Mouse (Mus musculus) embryonic fibroblast, embryonic 13.5 days (primary cell): ENCODE measurements around the gene Dnah14.

ENCODE experiments used
- CTCF ChIP-seq: IDR thresholded peaks from 2 replicates; pipeline ENCODE4 v1.5.1; 2011; ENCODE audit warnings: mild to moderate bottlenecking, control low read depth, low read length, moderate library complexity, borderline replicate concordance; ENCODE audit not compliant: insufficient read depth
- POLR2A ChIP-seq: IDR thresholded peaks from 2 replicates; pipeline ENCODE4 v1.6.1; 2011; ENCODE audit warnings: low read depth, mild to moderate bottlenecking, control low read depth, low read length, moderate library complexity

DNA sequence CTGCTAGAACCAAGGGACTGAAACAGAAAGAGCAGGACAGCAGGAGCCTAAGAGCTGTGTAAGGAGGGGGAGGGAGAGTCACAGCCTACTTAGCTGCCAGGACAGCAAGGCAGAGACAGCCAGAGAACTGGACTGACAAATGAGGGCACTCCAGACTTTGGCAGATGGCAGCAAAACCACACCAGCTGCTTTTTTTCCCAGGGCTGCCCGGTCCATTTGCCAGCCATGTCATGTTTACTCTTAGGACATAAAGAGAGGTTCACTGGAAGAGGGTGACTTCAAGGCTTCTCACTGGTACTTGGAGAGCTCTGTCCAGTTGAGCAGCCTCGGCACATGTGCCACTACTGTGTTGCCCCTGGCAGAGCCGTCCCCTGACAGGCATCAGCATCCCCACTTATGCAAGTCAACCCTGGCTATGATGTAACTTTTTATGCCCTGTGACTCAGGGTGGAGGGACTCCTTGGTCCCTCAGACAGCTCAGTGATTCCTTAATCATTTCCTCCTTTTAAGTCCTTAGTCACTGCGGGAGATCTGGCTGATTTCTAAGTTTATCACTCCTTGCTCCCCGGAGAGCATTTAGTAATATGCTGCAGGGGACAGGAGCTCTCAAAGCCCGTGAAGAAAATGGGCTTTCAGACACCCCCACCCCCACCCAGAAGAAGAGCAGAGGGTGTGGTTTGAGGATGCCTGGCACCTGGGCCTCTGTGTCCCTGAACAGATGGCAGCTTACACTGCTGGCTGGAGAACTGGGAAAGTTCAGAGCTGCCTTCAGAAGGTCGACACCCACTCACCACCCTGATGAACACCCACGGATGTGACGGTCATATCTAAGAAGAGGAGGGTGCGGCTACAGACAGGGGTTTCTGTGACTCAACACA is 23.6 kb upstream of the Dnah14 start:
- no peak for TF ChIP-seq CTCF
- no peak for TF ChIP-seq POLR2A
